Mouse (Mus musculus) bone marrow, adult 2 months (tissue): ENCODE measurements at regions not wholly inside any gene's neighbourhood (a gene's known extent, or its start where the extent isn't known, plus 50 kb on each side); places are given as distances from the start of the nearest gene placed in this dataset.

Source experiments
- H3K27ac ChIP-seq: fragments of 200-500 bp; 2 replicates; pipeline ENCODE4 v1.5.1; 2012; ENCODE audit warnings: low read depth, mild to moderate bottlenecking, control low read depth, inconsistent platforms, low read length; ENCODE audit not compliant: control insufficient read depth, poor library complexity, insufficient read depth
- H3K4me1 ChIP-seq: fragments of 200-500 bp; 2 replicates; pipeline ENCODE4 v1.6.1; 2011; ENCODE audit warnings: low read length; ENCODE audit not compliant: control insufficient read depth, insufficient read depth
- H3K4me3 ChIP-seq: fragments of 200-500 bp; replicated peaks from 2 replicates; pipeline ENCODE3; 2011; ENCODE audit warnings: mild to moderate bottlenecking, low read depth, low read length, control low read depth; ENCODE audit not compliant: control insufficient read depth
- CTCF ChIP-seq: fragments of 200-500 bp; IDR thresholded peaks from 2 replicates; pipeline ENCODE4 v1.5.1; 2011; ENCODE audit warnings: low read length, control low read depth; ENCODE audit not compliant: control insufficient read depth, insufficient read depth
- POLR2A ChIP-seq: fragments of 200-500 bp; IDR thresholded peaks from 2 replicates; pipeline ENCODE4 v1.6.1; 2011; ENCODE audit warnings: low read depth, mild to moderate bottlenecking, control low read depth, low read length, borderline replicate concordance; ENCODE audit not compliant: control insufficient read depth
- WGBS: fragments of 180-500 bp; shearing (Covaris S2); methylation state at CpG from one replicate; pipeline ENCODE4 v1.1.7; 2018; 5-methylcytosine and 5-hydroxymethylcytosine counted together

DNA sequence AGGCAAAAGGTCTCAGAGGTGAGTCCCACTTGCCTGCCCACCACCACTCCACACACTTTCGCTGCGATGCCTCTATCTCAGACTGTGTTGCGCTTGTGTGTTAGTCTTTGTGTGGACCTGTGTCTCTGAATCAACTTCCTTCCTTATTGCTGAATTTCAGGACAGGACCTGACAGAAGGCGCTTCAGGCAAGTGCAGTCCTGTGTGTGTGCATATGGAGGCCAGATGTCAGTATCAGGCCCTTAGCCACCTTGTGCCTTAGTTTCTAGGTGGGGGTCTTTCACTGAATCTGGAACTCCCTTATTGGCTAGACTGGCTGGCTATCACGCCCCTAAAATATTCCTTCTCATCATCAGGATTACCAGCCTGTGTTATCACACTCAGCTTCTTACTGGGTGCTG, 391.6 kb upstream of the Zmiz1 start:
- H3K27ac ChIP-seq: no peak overlapping the region
- 81% methylated on average over 5 of the region's 5 CpGs for WGBS
- no peaks in the 10 kb centered on the region for H3K4me1 ChIP-seq
- no peak for TF ChIP-seq POLR2A
- TF ChIP-seq CTCF: no peak
- H3K4me3 ChIP-seq: no peak overlapping the region

DNA sequence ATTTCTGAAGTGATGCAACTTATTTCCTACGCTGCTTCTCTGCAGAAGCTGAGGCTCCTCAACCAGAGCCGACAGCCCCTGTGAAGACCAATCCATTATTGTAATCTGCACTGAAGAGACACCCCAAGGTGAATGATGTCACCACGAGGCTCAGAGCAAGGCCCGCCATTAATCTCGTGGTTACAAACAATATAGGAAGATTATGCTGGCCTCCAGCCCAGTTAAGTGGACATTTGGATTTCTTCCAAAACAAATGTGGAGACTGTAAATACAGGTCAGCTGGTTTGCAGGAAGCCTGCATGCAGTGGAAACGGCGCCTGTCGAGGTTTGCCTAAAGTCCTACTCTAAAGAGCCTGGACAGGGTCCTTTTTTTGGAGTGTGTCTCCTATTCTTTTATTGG, 390.6 kb upstream of the Zmiz1 start:
- Histone ChIP-seq H3K4me3 (no peak overlapping the region), H3K4me1 (no peaks in the 10 kb centered on the region), H3K27ac (no peak overlapping the region)
- WGBS: 54% methylated on average over 8 of the region's 8 CpGs
- TF ChIP-seq POLR2A: no peak
- no peak for TF ChIP-seq CTCF

DNA sequence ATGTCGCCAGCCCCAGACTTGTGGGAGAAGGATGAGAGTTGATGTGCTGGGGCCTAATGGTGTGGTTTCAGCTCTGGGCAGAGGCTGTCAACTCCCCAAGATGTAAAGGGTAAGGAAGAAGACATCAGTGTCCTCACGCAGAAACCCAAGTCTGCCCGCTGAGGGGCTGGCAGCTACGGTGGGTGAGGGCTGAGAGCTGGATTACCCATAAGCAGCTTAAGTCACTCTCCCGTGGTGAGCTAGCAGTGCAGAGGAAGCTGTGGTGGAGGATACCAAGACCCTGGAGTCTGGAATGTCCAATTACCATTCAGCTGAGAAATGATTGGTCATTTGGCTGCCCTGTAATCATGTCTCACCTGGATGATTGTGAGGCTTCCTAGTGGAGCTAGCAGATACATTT, 385.8 kb upstream of the Zmiz1 start:
- Histone ChIP-seq H3K27ac (no peak overlapping the region), H3K4me3 (no peak overlapping the region), H3K4me1 (no peaks in the 10 kb centered on the region)
- 65% methylated on average over 5 of the region's 5 CpGs for WGBS
- TF ChIP-seq CTCF: no peak
- no peak for TF ChIP-seq POLR2A

DNA sequence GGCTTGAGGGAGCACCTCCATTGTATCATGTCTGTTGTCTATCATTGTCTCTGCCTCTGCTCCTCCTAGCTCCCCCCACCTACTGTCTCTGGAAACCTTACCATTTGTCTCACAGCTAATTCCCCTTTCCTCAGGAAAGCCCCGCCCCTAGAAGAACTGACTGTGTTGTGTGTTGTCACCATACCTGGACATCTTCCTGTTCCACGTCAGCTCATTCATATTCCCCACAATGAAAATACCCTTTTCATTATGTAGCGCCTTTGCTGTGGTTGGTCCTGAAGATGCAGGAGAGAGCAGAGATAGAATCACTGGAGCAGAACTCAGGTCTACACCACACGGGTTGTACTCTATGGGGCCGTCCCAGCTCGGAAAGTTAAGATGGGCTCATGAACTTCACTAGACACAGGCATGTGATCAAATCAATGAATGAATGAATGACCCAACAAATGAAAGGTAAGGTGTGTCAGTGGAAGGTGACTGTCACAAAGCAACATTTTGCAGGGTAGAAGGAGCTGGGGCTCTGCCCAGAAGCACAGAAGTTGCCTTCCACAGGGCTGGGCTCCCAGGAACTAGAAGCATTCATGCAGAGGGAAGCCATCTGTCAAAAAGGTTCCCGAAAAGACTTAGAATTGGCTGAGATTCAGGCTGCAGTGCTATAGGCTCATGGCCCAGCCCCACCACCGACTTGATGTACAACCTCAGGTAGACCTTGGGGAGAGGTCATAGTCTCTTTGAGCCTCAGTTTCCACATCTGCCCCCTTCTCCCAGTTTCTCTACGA, 384.8 kb upstream of the Zmiz1 start:
- Histone ChIP-seq H3K27ac (no peak overlapping the region), H3K4me1 (no peaks in the 10 kb centered on the region), H3K4me3 (no peak overlapping the region)
- 64% methylated on average over 9 of the region's 9 CpGs for WGBS
- TF ChIP-seq CTCF: no peak
- no peak for TF ChIP-seq POLR2A

DNA sequence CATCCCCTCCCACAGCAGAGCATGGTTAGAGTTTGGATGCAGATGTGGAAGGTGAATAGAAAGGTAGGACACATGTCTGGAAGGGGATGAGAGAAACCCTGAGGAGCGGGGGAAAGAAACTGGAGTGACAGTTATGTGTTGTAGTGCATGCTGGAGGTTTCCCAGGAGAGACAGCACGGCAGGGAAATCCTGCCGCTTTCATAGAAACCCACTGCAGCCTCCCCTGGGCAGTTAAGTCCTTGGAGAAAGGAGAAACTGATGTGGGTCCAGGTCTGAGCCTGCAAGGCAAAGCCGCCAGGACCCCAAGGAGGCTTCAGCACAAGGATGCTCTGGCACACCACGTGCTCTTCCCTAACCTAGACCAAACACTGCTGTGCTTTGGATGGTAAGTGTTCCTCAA, 384.1 kb upstream of the Zmiz1 start:
- TF ChIP-seq POLR2A (no peak), CTCF (no peak)
- Histone ChIP-seq H3K27ac (no peak overlapping the region), H3K4me3 (no peak overlapping the region), H3K4me1 (no peaks in the 10 kb centered on the region)
- 87% methylated on average over 5 of the region's 5 CpGs for WGBS

DNA sequence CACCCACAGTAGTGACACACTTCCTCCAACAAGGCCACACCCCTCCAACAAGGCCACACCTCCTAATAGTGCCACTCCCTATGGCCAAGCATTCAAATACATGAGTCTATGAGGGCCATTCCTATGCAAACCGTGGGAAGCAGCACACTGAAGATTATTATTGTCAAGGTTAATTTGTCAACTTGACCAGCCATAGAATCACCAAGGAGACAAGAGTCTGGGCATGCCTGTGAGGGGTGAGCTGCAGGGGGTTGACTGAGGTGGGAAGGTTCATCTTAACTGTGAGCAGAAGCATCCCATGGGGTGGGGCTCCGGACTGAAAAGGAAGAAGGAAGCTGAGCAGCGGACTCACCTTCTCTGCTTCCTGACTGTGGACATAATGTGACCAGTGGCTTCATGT, 378.6 kb upstream of the Zmiz1 start:
- H3K4me1 ChIP-seq: no peaks in the 10 kb centered on the region
- H3K4me3 ChIP-seq: no peak overlapping the region
- WGBS: 63% methylated on average over 3 of the region's 3 CpGs
- no peak for TF ChIP-seq CTCF
- no peak for TF ChIP-seq POLR2A
- H3K27ac ChIP-seq: no peak overlapping the region

DNA sequence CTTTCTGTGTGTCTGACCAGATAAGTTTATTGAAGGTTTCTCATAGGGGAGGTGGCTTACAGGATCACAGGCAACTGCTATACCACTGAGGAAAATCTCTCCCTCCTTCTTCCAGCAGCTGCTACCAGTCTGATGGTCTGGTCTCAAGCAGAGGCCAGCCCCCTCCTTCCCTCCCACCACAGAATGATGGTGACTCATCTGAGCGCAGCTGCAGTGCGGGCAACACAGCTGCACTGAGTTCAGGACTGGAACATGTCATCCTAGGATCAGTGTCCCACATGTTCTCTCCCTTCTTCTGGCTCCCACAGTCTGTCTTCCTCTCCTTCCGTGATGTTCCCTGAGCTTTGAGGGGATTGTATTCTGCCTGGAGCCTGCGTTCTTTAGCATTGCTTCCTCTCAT, 375.1 kb upstream of the Zmiz1 start:
- Histone ChIP-seq H3K4me3 (no peak overlapping the region), H3K4me1 (no peaks in the 10 kb centered on the region), H3K27ac (no peak overlapping the region)
- 73% methylated on average over 4 of the region's 4 CpGs for WGBS
- TF ChIP-seq POLR2A (no peak), CTCF (no peak)

DNA sequence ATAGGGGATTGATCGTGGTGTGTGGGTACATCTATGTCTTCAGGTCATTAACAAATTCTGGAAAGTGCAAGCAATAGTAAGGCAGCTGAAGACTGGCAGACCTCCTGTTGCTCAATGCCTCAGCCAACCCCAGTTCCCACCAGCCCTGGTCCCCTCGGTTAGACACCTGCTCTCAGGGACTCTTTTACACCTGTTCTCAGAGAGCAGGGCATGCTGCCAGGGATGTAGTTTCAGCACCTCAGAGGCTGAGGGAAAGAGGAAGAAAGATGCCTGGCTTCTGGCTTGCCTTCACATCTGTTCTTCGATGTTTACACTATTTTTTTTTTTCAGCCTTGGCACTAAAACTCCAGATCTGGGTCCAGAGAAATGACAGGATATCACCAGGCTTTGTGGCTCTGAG, 362.2 kb upstream of the Zmiz1 start:
- H3K4me3 ChIP-seq: no peak overlapping the region
- no peaks in the 10 kb centered on the region for H3K4me1 ChIP-seq
- H3K27ac ChIP-seq: no peak overlapping the region
- TF ChIP-seq POLR2A (no peak), CTCF (no peak)
- 49% methylated on average over 3 of the region's 3 CpGs for WGBS

DNA sequence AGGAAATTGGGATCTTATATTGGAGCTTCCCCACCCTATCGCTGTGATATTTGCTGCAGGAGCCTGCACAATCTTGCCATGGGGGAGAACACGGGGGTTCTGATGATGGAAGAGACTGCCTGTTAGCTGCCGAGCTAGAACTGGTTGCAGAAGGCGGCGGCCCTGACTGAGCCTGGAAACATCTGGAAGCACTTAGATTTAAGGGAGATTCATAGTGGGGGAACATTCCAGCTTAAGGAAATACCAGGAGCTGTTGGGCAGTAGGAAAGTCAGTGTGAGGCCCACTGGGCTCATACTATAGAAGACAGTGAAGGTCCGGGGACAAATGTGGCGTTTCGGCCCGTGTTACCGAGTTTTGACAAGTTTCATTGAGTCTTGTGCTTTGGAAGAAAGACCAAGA, 353.6 kb upstream of the Zmiz1 start:
- Histone ChIP-seq H3K4me3 (no peak overlapping the region), H3K4me1 (no peaks in the 10 kb centered on the region), H3K27ac (no peak overlapping the region)
- WGBS: 91% methylated on average over 10 of the region's 10 CpGs
- TF ChIP-seq CTCF (no peak), POLR2A (no peak)
